Mouse (Mus musculus) lung, adult 2 months (tissue): ENCODE data around the gene Ywhah. TPM values are rescaled to one million over a fixed set of nuclear protein-coding genes. Genes with fewer than 3 reads are reported as not detected.
"Not testable (repeated sequence)": the region's sequence is repeated elsewhere in the genome, so short reads cannot be mapped to it uniquely, and the experiment has no call there.

Experiments
- DNase-seq: peaks from one replicate; pipeline ENCODE4 v3.0.0; 2022
- H3K4me1 ChIP-seq: fragments of 200-500 bp; 2 replicates; pipeline ENCODE4 v1.6.1; 2011; ENCODE audit warnings: low read length; ENCODE audit not compliant: control insufficient read depth, insufficient read depth
- H3K4me3 ChIP-seq: fragments of 200-500 bp; replicated peaks from 2 replicates; pipeline ENCODE3; 2011; ENCODE audit warnings: low read depth, mild to moderate bottlenecking, control low read depth, low read length; ENCODE audit errors: extremely low read depth
- CTCF ChIP-seq: fragments of 200-500 bp; IDR thresholded peaks from 2 replicates; pipeline ENCODE4 v1.5.1; 2011; ENCODE audit warnings: mild to moderate bottlenecking, low read length, control low read depth; ENCODE audit not compliant: insufficient read depth
- POLR2A ChIP-seq: fragments of 200-500 bp; IDR thresholded peaks from 2 replicates; pipeline ENCODE4 v1.6.1; 2011; ENCODE audit warnings: low read depth, mild to moderate bottlenecking, control low read depth, low read length, borderline replicate concordance; ENCODE audit errors: extremely low read depth
- WGBS: fragments of 180-500 bp; shearing (Covaris S2); methylation state at CpG from one replicate; pipeline ENCODE4 v1.1.7; 2018; 5-methylcytosine and 5-hydroxymethylcytosine counted together
- polyA plus RNA-seq: library from polyadenylated mRNA; depleted of rRNA; stranded (reverse); fragments of >200 nt; gene quantifications from 2 replicates; pipeline ENCODE4 v1.2.3, GENCODE M21; 2012; rRNA removed

Ywhah gene
- polyA plus RNA-seq, 1 experiment = 136 TPM

- DNase-seq = peak; percentile 65
- no peak overlapping the region for H3K4me3 ChIP-seq
These were observed 20.9 kb downstream of the Ywhah start for GRCm38 (mm10) chr5:33039510-33039911.

DNA sequence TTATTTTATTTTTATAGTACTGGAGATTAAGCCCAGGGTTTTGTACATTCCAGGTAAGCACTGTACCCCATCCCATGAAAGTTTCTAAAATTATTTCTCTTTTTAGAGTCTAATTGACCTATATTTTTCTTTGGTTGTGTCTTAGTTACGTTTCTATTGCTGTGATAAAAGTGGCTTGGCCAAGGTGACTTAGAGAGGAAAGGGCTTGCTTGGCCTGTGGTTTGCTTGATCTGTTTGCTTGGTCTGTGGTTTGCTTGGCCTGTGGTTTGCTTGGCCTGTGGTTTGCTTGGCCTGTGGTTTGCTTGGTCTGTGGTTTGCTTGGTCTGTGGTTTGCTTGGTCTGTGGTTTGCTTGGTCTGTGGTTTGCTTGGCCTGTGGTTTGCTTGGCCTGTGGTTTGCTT lies 22.1 kb downstream of the Ywhah start:
- WGBS = 67% methylated on average over 1 of the region's 1 CpGs
- not testable (repeated sequence) for DNase-seq, H3K4me3 ChIP-seq, H3K4me1 ChIP-seq

More at GRCm38 (mm10) chr5:33039510-33039911, 20.9 kb downstream of the Ywhah start:
- no peak for TF ChIP-seq POLR2A
- TF ChIP-seq CTCF = peak; percentile 64
- 0 out of 2 replicates have a peak, but pooled peaks cover 2% of the 10 kb centered on the region for H3K4me1 ChIP-seq
- WGBS = 5% methylated on average over 13 of the region's 13 CpGs

- Histone ChIP-seq H3K4me3 (no peak overlapping the region), H3K4me1 (0 out of 2 replicates have a peak, but pooled peaks cover 2% of the 10 kb centered on the region)
- WGBS = 37% methylated on average over 10 of the region's 10 CpGs
- no peak for DNase-seq
- TF ChIP-seq CTCF (no peak), POLR2A (no peak)
These were observed 24.8 kb downstream of the Ywhah start for GRCm38 (mm10) chr5:33043397-33043796.

GRCm38 (mm10) chr5:33044636-33045315 lies 26.2 kb downstream of the Ywhah start:
- WGBS = 94% methylated on average over 12 of the region's 12 CpGs
- no peak overlapping the region for H3K4me3 ChIP-seq
- TF ChIP-seq POLR2A = no peak
- TF ChIP-seq CTCF = no peak
- no peaks in the 10 kb centered on the region for H3K4me1 ChIP-seq
- DNase-seq = no peak

- WGBS = 84% methylated on average over 6 of the region's 6 CpGs
- Histone ChIP-seq H3K4me3 (no peak overlapping the region), H3K4me1 (no peaks in the 10 kb centered on the region)
- DNase-seq = no peak
- TF ChIP-seq CTCF = no peak
- no peak for TF ChIP-seq POLR2A
These were observed 26.7 kb downstream of the Ywhah start for GRCm38 (mm10) chr5:33045316-33045705.

- 44% methylated on average over 14 of the region's 14 CpGs for WGBS
- Histone ChIP-seq H3K4me1 (no peaks in the 10 kb centered on the region; the same call in 1 of the 2 replicates), H3K4me3 (no peak overlapping the region)
- no peak for TF ChIP-seq CTCF
- no peak for TF ChIP-seq POLR2A
- no peak for DNase-seq
These were observed 34.4 kb downstream of the Ywhah start for GRCm38 (mm10) chr5:33052849-33053582.

- no peak overlapping the region for H3K4me3 ChIP-seq
- H3K4me1 ChIP-seq = no peaks in the 10 kb centered on the region; the same call in 1 of the 2 replicates
- TF ChIP-seq CTCF (no peak), POLR2A (no peak)
- no peak for DNase-seq
- 74% methylated on average over 10 of the region's 10 CpGs for WGBS
These were observed 37.6 kb downstream of the Ywhah start for GRCm38 (mm10) chr5:33056126-33056765.

GRCm38 (mm10) chr5:33070071-33070470 lies 51.5 kb downstream of the Ywhah start:
- no peak overlapping the region for H3K4me3 ChIP-seq
- TF ChIP-seq CTCF (no peak), POLR2A (no peak)
- DNase-seq = no peak
- no peaks in the 10 kb centered on the region for H3K4me1 ChIP-seq

- TF ChIP-seq CTCF (no peak), POLR2A (no peak)
- no peak for DNase-seq
These were observed 58.0 kb downstream of the Ywhah start for GRCm38 (mm10) chr5:33076490-33077191.

More at GRCm38 (mm10) chr5:33076490-33077191, 58.0 kb downstream of the Ywhah start:
- 55% methylated on average over 6 of the region's 6 CpGs for WGBS
- H3K4me3 ChIP-seq = no peak overlapping the region
- H3K4me1 ChIP-seq = no peaks in the 10 kb centered on the region

Other genes with a start within 250 kb of the Ywhah start
- gene Pisd, start 233.2 kb upstream of the Ywhah start, polyA plus RNA-seq = 89.6 and 90.7 TPM in 2 replicates
- gene Gm20671, start 191.7 kb upstream of the Ywhah start, polyA plus RNA-seq = 10.5 and 12.4 TPM in 2 replicates
- gene Prr14l, start 164.6 kb upstream of the Ywhah start, polyA plus RNA-seq = 12.7 and 15.4 TPM in 2 replicates
- gene Depdc5, start 155.1 kb upstream of the Ywhah start, polyA plus RNA-seq = 11.1 and 17.1 TPM in 2 replicates
- gene Slc5a1, start 85.4 kb downstream of the Ywhah start, polyA plus RNA-seq = 1.8 and 2.5 TPM in 2 replicates
- 27.3 and 47.8 TPM in 2 replicates for gene Spon2, start 199.6 kb downstream of the Ywhah start, polyA plus RNA-seq